Mouse (Mus musculus): ENCODE data around the gene Per2. TPM values are rescaled to one million over a fixed set of nuclear protein-coding genes. Genes with fewer than 3 reads are reported as not detected.

Gene Per2
- 3.6 and 4.0 TPM in 2 replicates for polyA plus RNA-seq (2016; fragmentation: Nextera tagmentation; extraction: Ambion mirVana)

GRCm38 (mm10) chr1:91459059-91459809 is at the start of gene Per2:
Gene Per2, minus strand, starts transcription at chr1:91459324.
- Histone ChIP-seq H3K4me2 (peak within 1 kb of the TSS; percentile 90), H3K9me3 (replicated peaks) (no peaks in the 10 kb centered on the region), H3K27me3 (replicated peaks) (no peaks in the 10 kb centered on the region), H3K27ac (ENCODE audit: poor library complexity, severe bottlenecking) (peak within 1 kb of the TSS; percentile 57), H3K4me1 (replicated peaks) (peaks cover 56% of the 10 kb centered on the region), H3K36me3 (no peaks in the 10 kb centered on the region), H3K9ac (peak within 1 kb of the TSS; percentile 79), H3K4me3 (peak within 1 kb of the TSS; percentile 75)
- WGBS, result under 1% methylated on average over 91 of the region's 91 CpGs
- ATAC-seq (ENCODE audit: insufficient number of reproducible peaks, low FRiP score), result peak; percentile 97

GRCm38 (mm10) chr1:91504615-91505014 is 45.5 kb upstream of the Per2 start:
- Histone ChIP-seq H3K9ac (no peak overlapping the region), H3K4me3 (no peak overlapping the region), H3K27me3 (replicated peaks) (no peaks in the 10 kb centered on the region), H3K4me1 (replicated peaks) (no peaks in the 10 kb centered on the region), H3K4me2 (no peak overlapping the region), H3K9me3 (replicated peaks) (no peaks in the 10 kb centered on the region), H3K36me3 (peaks cover 57% of the 10 kb centered on the region), H3K27ac (ENCODE audit: poor library complexity, severe bottlenecking) (no peak overlapping the region)
- whole genome bisulfite sequencing, result 66% methylated on average over 3 of the region's 3 CpGs
- ATAC-seq (ENCODE audit: insufficient number of reproducible peaks, low FRiP score), result no peak

- Histone ChIP-seq H3K4me1 (replicated peaks) (peaks cover 15% of the 10 kb centered on the region), H3K4me3 (no peak overlapping the region), H3K27me3 (replicated peaks) (no peaks in the 10 kb centered on the region), H3K9ac (no peak overlapping the region), H3K9me3 (replicated peaks) (no peaks in the 10 kb centered on the region), H3K27ac (ENCODE audit: poor library complexity, severe bottlenecking) (no peak overlapping the region), H3K36me3 (peaks cover 27% of the 10 kb centered on the region), H3K4me2 (no peak overlapping the region)
- 90% methylated on average over 6 of the region's 6 CpGs for WGBS
- ATAC-seq (ENCODE audit: insufficient number of reproducible peaks, low FRiP score), result no peak
These were observed 39.5 kb upstream of the Per2 start for GRCm38 (mm10) chr1:91498579-91498978.

- ATAC-seq (ENCODE audit: insufficient number of reproducible peaks, low FRiP score), result no peak
- H3K9ac ChIP-seq, result peak overlapping the region; percentile 85
- peaks cover 10% of the 10 kb centered on the region for H3K36me3 ChIP-seq
- no peaks in the 10 kb centered on the region for H3K27me3 ChIP-seq (replicated peaks)
- WGBS, result 45% methylated on average over 5 of the region's 5 CpGs
- H3K9me3 ChIP-seq (replicated peaks), result no peaks in the 10 kb centered on the region
- H3K27ac ChIP-seq (ENCODE audit: poor library complexity, severe bottlenecking), result no peak overlapping the region
- H3K4me2 ChIP-seq, result peak overlapping the region; percentile 90
- peaks cover 15% of the 10 kb centered on the region for H3K4me1 ChIP-seq (replicated peaks)
- H3K4me3 ChIP-seq, result peak overlapping the region; percentile 75
These were observed 36.2 kb upstream of the Per2 start for GRCm38 (mm10) chr1:91495321-91495720.

GRCm38 (mm10) chr1:91494457-91495140 is 35.5 kb upstream of the Per2 start, which contains the start of gene Traf3ip1:
Gene Traf3ip1, plus strand, starts transcription at chr1:91494647.
- Histone ChIP-seq H3K27ac (ENCODE audit: poor library complexity, severe bottlenecking) (no peak within 1 kb of the TSS), H3K4me3 (peak within 1 kb of the TSS; percentile 75), H3K27me3 (replicated peaks) (no peaks in the 10 kb centered on the region), H3K9ac (peak within 1 kb of the TSS; percentile 85), H3K9me3 (replicated peaks) (no peaks in the 10 kb centered on the region), H3K4me1 (replicated peaks) (peaks cover 15% of the 10 kb centered on the region), H3K4me2 (peak within 1 kb of the TSS; percentile 90), H3K36me3 (peaks cover 3% of the 10 kb centered on the region)
- ATAC-seq (ENCODE audit: insufficient number of reproducible peaks, low FRiP score), result peak; percentile 96
- under 1% methylated on average over 78 of the region's 79 CpGs for WGBS

GRCm38 (mm10) chr1:91493938-91494337 is 34.8 kb upstream of the Per2 start:
- peak overlapping the region; percentile 85; the same call in 1 of the 2 replicates for H3K9ac ChIP-seq
- no peaks in the 10 kb centered on the region for H3K27me3 ChIP-seq (replicated peaks)
- WGBS, result 53% methylated on average over 3 of the region's 3 CpGs
- no peaks in the 10 kb centered on the region for H3K36me3 ChIP-seq
- H3K4me3 ChIP-seq, result peak overlapping the region; percentile 75; the same call in 1 of the 2 replicates
- no peak overlapping the region for H3K27ac ChIP-seq (ENCODE audit: poor library complexity, severe bottlenecking)
- no peaks in the 10 kb centered on the region for H3K9me3 ChIP-seq (replicated peaks)
- peaks cover 15% of the 10 kb centered on the region for H3K4me1 ChIP-seq (replicated peaks)
- peak overlapping the region; percentile 90 for H3K4me2 ChIP-seq
- no peak for ATAC-seq (ENCODE audit: insufficient number of reproducible peaks, low FRiP score)

- no peak overlapping the region for H3K27ac ChIP-seq (ENCODE audit: poor library complexity, severe bottlenecking)
- 52% methylated on average over 2 of the region's 2 CpGs for WGBS
- H3K36me3 ChIP-seq, result no peaks in the 10 kb centered on the region
- ATAC-seq (ENCODE audit: insufficient number of reproducible peaks, low FRiP score), result no peak
- no peaks in the 10 kb centered on the region for H3K9me3 ChIP-seq (replicated peaks)
- H3K4me1 ChIP-seq (replicated peaks), result peaks cover 15% of the 10 kb centered on the region
- H3K4me2 ChIP-seq, result no peak overlapping the region
- H3K27me3 ChIP-seq (replicated peaks), result no peaks in the 10 kb centered on the region
- no peak overlapping the region for H3K4me3 ChIP-seq
- H3K9ac ChIP-seq, result no peak overlapping the region
These were observed 33.6 kb upstream of the Per2 start for GRCm38 (mm10) chr1:91492740-91493139.

GRCm38 (mm10) chr1:91490322-91490721 is 31.2 kb upstream of the Per2 start:
- ATAC-seq (ENCODE audit: insufficient number of reproducible peaks, low FRiP score), result no peak
- Histone ChIP-seq H3K27me3 (replicated peaks) (no peaks in the 10 kb centered on the region), H3K27ac (ENCODE audit: poor library complexity, severe bottlenecking) (no peak overlapping the region), H3K4me3 (no peak overlapping the region), H3K4me1 (replicated peaks) (peaks cover 4% of the 10 kb centered on the region), H3K9ac (no peak overlapping the region), H3K4me2 (no peak overlapping the region), H3K36me3 (no peaks in the 10 kb centered on the region), H3K9me3 (replicated peaks) (no peaks in the 10 kb centered on the region)
- 79% methylated on average over 1 of the region's 1 CpGs for WGBS

- Histone ChIP-seq H3K4me3 (no peak overlapping the region), H3K4me2 (no peak overlapping the region), H3K36me3 (no peaks in the 10 kb centered on the region), H3K9ac (no peak overlapping the region), H3K27ac (ENCODE audit: poor library complexity, severe bottlenecking) (no peak overlapping the region), H3K9me3 (replicated peaks) (no peaks in the 10 kb centered on the region), H3K27me3 (replicated peaks) (no peaks in the 10 kb centered on the region), H3K4me1 (replicated peaks) (0 out of 2 replicates have a peak, but pooled peaks cover 7% of the 10 kb centered on the region)
- 81% methylated on average over 3 of the region's 3 CpGs for WGBS
- no peak for ATAC-seq (ENCODE audit: insufficient number of reproducible peaks, low FRiP score)
These were observed 27.0 kb upstream of the Per2 start for GRCm38 (mm10) chr1:91486165-91486564.

GRCm38 (mm10) chr1:91485422-91485821 is 26.3 kb upstream of the Per2 start:
- 75% methylated on average over 3 of the region's 3 CpGs for WGBS
- Histone ChIP-seq H3K27ac (ENCODE audit: poor library complexity, severe bottlenecking) (no peak overlapping the region), H3K4me3 (no peak overlapping the region), H3K4me2 (no peak overlapping the region), H3K9ac (no peak overlapping the region), H3K9me3 (replicated peaks) (no peaks in the 10 kb centered on the region), H3K36me3 (no peaks in the 10 kb centered on the region), H3K27me3 (replicated peaks) (no peaks in the 10 kb centered on the region), H3K4me1 (replicated peaks) (0 out of 2 replicates have a peak, but pooled peaks cover 7% of the 10 kb centered on the region)
- no peak for ATAC-seq (ENCODE audit: insufficient number of reproducible peaks, low FRiP score)

GRCm38 (mm10) chr1:91484011-91484346 is 24.9 kb upstream of the Per2 start:
- ATAC-seq (ENCODE audit: insufficient number of reproducible peaks, low FRiP score), result no peak

More at GRCm38 (mm10) chr1:91484011-91484346, 24.9 kb upstream of the Per2 start:
- Histone ChIP-seq H3K4me3 (no peak overlapping the region), H3K27me3 (replicated peaks) (0 out of 2 replicates have a peak, but pooled peaks cover 3% of the 10 kb centered on the region), H3K4me1 (replicated peaks) (0 out of 2 replicates have a peak, but pooled peaks cover 7% of the 10 kb centered on the region), H3K9ac (no peak overlapping the region), H3K36me3 (no peaks in the 10 kb centered on the region), H3K9me3 (replicated peaks) (peaks cover 2% of the 10 kb centered on the region; the same call in 1 of the 2 replicates), H3K4me2 (no peak overlapping the region), H3K27ac (ENCODE audit: poor library complexity, severe bottlenecking) (no peak overlapping the region)
- WGBS, result 68% methylated on average over 5 of the region's 5 CpGs

Data from heart, embryonic 12.5 days (tissue).